Mouse (Mus musculus) heart, postnatal 0 days (tissue): ENCODE measurements around the gene Ncam2.

ENCODE experiments used
- CTCF ChIP-seq: IDR thresholded peaks from 2 replicates; pipeline ENCODE4 v1.5.1; 2016; ENCODE audit warnings: antibody characterized with exemption, control low read depth, low read depth
- EP300 ChIP-seq: IDR thresholded peaks from 2 replicates; pipeline ENCODE4 v1.6.1; 2016; ENCODE audit warnings: antibody characterized with exemption, low read depth

- TF ChIP-seq CTCF (no peak), EP300 (no peak)
Observed at GRCm38 (mm10) chr16:81284859-81285837, 84.7 kb downstream of the Ncam2 start.
